Mouse (Mus musculus) heart, embryonic 12.5 days (tissue): ENCODE data around the gene Sp6. TPM values are rescaled to one million over a fixed set of nuclear protein-coding genes. Genes with fewer than 3 reads are reported as not detected.

Experiments used
- ATAC-seq: fragments of 200-750 bp; cut with Nextera tagmentation; 2 replicates; pipeline ENCODE4 v1.8.0; 2017; ENCODE audit warnings: moderate TSS enrichment, moderate library complexity; ENCODE audit not compliant: insufficient number of reproducible peaks, low FRiP score
- H3K27ac ChIP-seq: fragments of 300-500 bp; sonication (generic); 2 replicates; pipeline ENCODE4 v1.5.1; 2016; ENCODE audit warnings: mild to moderate bottlenecking, moderate library complexity; ENCODE audit not compliant: poor library complexity, severe bottlenecking
- H3K27me3 ChIP-seq: fragments of 300-500 bp; sonication (generic); replicated peaks from 2 replicates; pipeline ENCODE4 v1.6.1; 2016; ENCODE audit warnings: mild to moderate bottlenecking, moderate library complexity
- H3K36me3 ChIP-seq: fragments of 300-500 bp; sonication (generic); 2 replicates; pipeline ENCODE4 v1.6.1; 2016; ENCODE audit warnings: mild to moderate bottlenecking, moderate library complexity
- H3K4me1 ChIP-seq: fragments of 300-500 bp; sonication (generic); replicated peaks from 2 replicates; pipeline ENCODE4 v1.6.1; 2016; ENCODE audit warnings: mild to moderate bottlenecking
- H3K4me2 ChIP-seq: fragments of 300-500 bp; sonication (generic); 2 replicates; pipeline ENCODE4 v1.6.1; 2016; ENCODE audit warnings: mild to moderate bottlenecking, moderate library complexity
- H3K4me3 ChIP-seq: fragments of 300-500 bp; sonication (generic); 2 replicates; pipeline ENCODE4 v1.5.1; 2016; ENCODE audit warnings: mild to moderate bottlenecking
- H3K9ac ChIP-seq: fragments of 300-500 bp; sonication (generic); 2 replicates; pipeline ENCODE4 v1.6.1; 2016; ENCODE audit warnings: mild to moderate bottlenecking, moderate library complexity
- H3K9me3 ChIP-seq: fragments of 300-500 bp; sonication (generic); replicated peaks from 2 replicates; pipeline ENCODE4 v1.6.1; 2016; ENCODE audit warnings: mild to moderate bottlenecking, moderate library complexity
- WGBS: fragments of 180-500 bp; shearing (Covaris S2); methylation state at CpG from one replicate; pipeline ENCODE4 v1.1.7; 2016; 5-methylcytosine and 5-hydroxymethylcytosine counted together
- polyA plus RNA-seq: library from polyadenylated mRNA; unstranded; fragments of >200 nt; fragmentation: Nextera tagmentation; extraction: Ambion mirVana; gene quantifications from 2 replicates; pipeline ENCODE4 v1.2.1, GENCODE M21; 2016

The Sp6 gene
- polyA plus RNA-seq, 1 experiment from 2014 or later, result 0.45 TPM

GRCm38 (mm10) chr11:97045861-97046260, 32.7 kb downstream of the Sp6 start:
- Histone ChIP-seq H3K27ac (no peak overlapping the region), H3K4me2 (no peak overlapping the region), H3K9ac (no peak overlapping the region), H3K9me3 (no peaks in the 10 kb centered on the region), H3K4me3 (no peak overlapping the region), H3K27me3 (no peaks in the 10 kb centered on the region), H3K4me1 (peaks cover 15% of the 10 kb centered on the region), H3K36me3 (peaks cover 44% of the 10 kb centered on the region)
- WGBS, result 81% methylated on average over 7 of the region's 7 CpGs
- ATAC-seq, result no peak

DNA sequence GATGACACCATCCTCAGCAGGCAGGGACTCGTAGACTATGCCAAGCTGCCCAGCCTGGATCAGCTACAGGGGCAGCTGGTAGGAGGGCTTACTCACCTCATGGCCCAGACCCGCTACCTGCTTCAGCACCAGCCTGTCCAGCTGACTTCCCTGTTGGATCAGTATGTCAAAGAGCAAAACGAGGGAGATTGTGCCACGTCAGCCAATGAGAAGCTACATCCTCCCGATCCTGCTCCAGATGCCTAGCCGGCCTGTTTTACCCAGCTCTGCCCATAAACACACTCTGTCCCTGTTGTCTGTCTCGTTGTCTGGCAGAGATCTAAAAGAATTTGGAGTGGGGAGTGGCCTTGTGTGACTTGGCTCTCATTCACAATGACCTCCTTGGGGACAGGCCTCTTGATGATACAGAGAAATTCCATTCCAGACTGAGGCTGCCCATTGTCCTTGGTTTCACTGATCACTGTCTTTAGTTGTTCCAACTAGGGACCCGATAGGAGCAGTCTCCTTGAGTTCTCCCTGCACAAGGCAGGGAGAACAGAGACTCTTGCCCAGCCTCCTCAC, 35.0 kb downstream of the Sp6 start:
- ATAC-seq, result no peak
- Histone ChIP-seq H3K4me2 (no peak overlapping the region), H3K4me3 (no peak overlapping the region), H3K27ac (no peak overlapping the region), H3K4me1 (peaks cover 18% of the 10 kb centered on the region), H3K27me3 (no peaks in the 10 kb centered on the region), H3K36me3 (peaks cover 53% of the 10 kb centered on the region), H3K9me3 (no peaks in the 10 kb centered on the region), H3K9ac (no peak overlapping the region; the same call in 1 of the 2 replicates)
- 78% methylated on average over 8 of the region's 8 CpGs for WGBS

- Histone ChIP-seq H3K27me3 (no peaks in the 10 kb centered on the region), H3K27ac (no peak overlapping the region), H3K4me1 (peaks cover 18% of the 10 kb centered on the region), H3K9ac (peak overlapping the region; percentile 26; the same call in 1 of the 2 replicates), H3K4me2 (no peak overlapping the region), H3K9me3 (no peaks in the 10 kb centered on the region), H3K36me3 (peaks cover 54% of the 10 kb centered on the region), H3K4me3 (no peak overlapping the region)
- WGBS, result 77% methylated on average over 6 of the region's 6 CpGs
- ATAC-seq, result no peak
Measured at GRCm38 (mm10) chr11:97049492-97050085, 36.4 kb downstream of the Sp6 start.

- peak within 1 kb of the TSS; percentile 89 for H3K9ac ChIP-seq
- peak; percentile 70; the same call in 1 of the 2 replicates for ATAC-seq
- peak within 1 kb of the TSS; percentile 44; the same call in 1 of the 2 replicates for H3K27ac ChIP-seq
- peaks cover 54% of the 10 kb centered on the region for H3K36me3 ChIP-seq
- H3K4me1 ChIP-seq, result peaks cover 18% of the 10 kb centered on the region
- peak within 1 kb of the TSS; percentile 81 for H3K4me3 ChIP-seq
- no peaks in the 10 kb centered on the region for H3K9me3 ChIP-seq
- WGBS, result 6% methylated on average over 18 of the region's 18 CpGs
- no peaks in the 10 kb centered on the region for H3K27me3 ChIP-seq
- H3K4me2 ChIP-seq, result peak within 1 kb of the TSS; percentile 92
Measured at GRCm38 (mm10) chr11:97050216-97050943, 37.2 kb downstream of the Sp6 start, which contains the start of gene Osbpl7. Osbpl7 (plus strand) TSS chr11:97050628.

GRCm38 (mm10) chr11:97050944-97051586, 37.9 kb downstream of the Sp6 start:
- no peaks in the 10 kb centered on the region for H3K9me3 ChIP-seq
- H3K9ac ChIP-seq, result peak overlapping the region; percentile 89
- peaks cover 18% of the 10 kb centered on the region for H3K4me1 ChIP-seq
- WGBS, result 21% methylated on average over 13 of the region's 13 CpGs
- no peaks in the 10 kb centered on the region for H3K27me3 ChIP-seq
- peak overlapping the region; percentile 92 for H3K4me2 ChIP-seq
- peaks cover 54% of the 10 kb centered on the region for H3K36me3 ChIP-seq
- peak overlapping the region; percentile 81 for H3K4me3 ChIP-seq
- ATAC-seq, result peak; percentile 12; the same call in 1 of the 2 replicates
- H3K27ac ChIP-seq, result peak overlapping the region; percentile 44; the same call in 1 of the 2 replicates

- Histone ChIP-seq H3K36me3 (peaks cover 61% of the 10 kb centered on the region), H3K4me1 (peaks cover 18% of the 10 kb centered on the region), H3K27ac (no peak overlapping the region), H3K4me2 (peak overlapping the region; percentile 92), H3K4me3 (0 out of 2 replicates have a peak overlapping the region, but pooled peaks have one; percentile 81), H3K9ac (peak overlapping the region; percentile 89; the same call in 1 of the 2 replicates), H3K9me3 (no peaks in the 10 kb centered on the region), H3K27me3 (no peaks in the 10 kb centered on the region)
- ATAC-seq, result no peak; the same call in 1 of the 2 replicates
- WGBS, result 22% methylated on average over 11 of the region's 11 CpGs
Measured at GRCm38 (mm10) chr11:97052219-97052646, 39.0 kb downstream of the Sp6 start.

GRCm38 (mm10) chr11:97063274-97063920, 50.2 kb downstream of the Sp6 start:
- Histone ChIP-seq H3K9ac (no peak overlapping the region), H3K27ac (peak overlapping the region; percentile 55; the same call in 1 of the 2 replicates), H3K4me2 (no peak overlapping the region), H3K36me3 (peaks cover 67% of the 10 kb centered on the region), H3K4me1 (peaks cover 15% of the 10 kb centered on the region), H3K27me3 (no peaks in the 10 kb centered on the region), H3K4me3 (no peak overlapping the region), H3K9me3 (no peaks in the 10 kb centered on the region)
- 48% methylated on average over 9 of the region's 9 CpGs for WGBS
- ATAC-seq, result no peak

GRCm38 (mm10) chr11:97063921-97064295, 50.7 kb downstream of the Sp6 start:
- Histone ChIP-seq H3K9ac (no peak overlapping the region), H3K27me3 (no peaks in the 10 kb centered on the region), H3K4me2 (no peak overlapping the region), H3K9me3 (no peaks in the 10 kb centered on the region), H3K4me3 (no peak overlapping the region), H3K4me1 (peaks cover 15% of the 10 kb centered on the region), H3K36me3 (peaks cover 69% of the 10 kb centered on the region), H3K27ac (0 out of 2 replicates have a peak overlapping the region, but pooled peaks have one; percentile 55)
- WGBS, result 81% methylated on average over 3 of the region's 3 CpGs
- no peak for ATAC-seq

GRCm38 (mm10) chr11:97065538-97066295, 52.5 kb downstream of the Sp6 start:
- Histone ChIP-seq H3K9ac (0 out of 2 replicates have a peak overlapping the region, but pooled peaks have one; percentile 9), H3K27ac (no peak overlapping the region), H3K4me3 (no peak overlapping the region), H3K4me2 (no peak overlapping the region), H3K9me3 (no peaks in the 10 kb centered on the region), H3K27me3 (no peaks in the 10 kb centered on the region), H3K36me3 (peaks cover 51% of the 10 kb centered on the region), H3K4me1 (peaks cover 16% of the 10 kb centered on the region)
- ATAC-seq, result no peak
- 70% methylated on average over 12 of the region's 12 CpGs for WGBS
